Mouse (Mus musculus) T-helper 2 cell (primary cell): ENCODE measurements around the gene Eva1c.

Source experiments
- in situ Hi-C: fragments of 300-600 bp; cut with MboI, MseI; formaldehyde crosslinking; loops from one replicate; pipeline ENCODE4 v1.15.1; 2025; ENCODE audit warnings: high pct_unique_total_duplicates

The Eva1c gene

GRCm38 (mm10) chr16:90863468-90864046, 37.0 kb downstream of the Eva1c start:
- in situ Hi-C loops: loop anchor here (10.0 kb wide), 1 partner anchor 979 kb away; no protein-coding TSS in a partner anchor

GRCm38 (mm10) chr16:90864693-90865092, 38.2 kb downstream of the Eva1c start:
- in situ Hi-C loops: loop anchor here (10.0 kb wide), 1 partner anchor 980 kb away; no protein-coding TSS in a partner anchor

DNA sequence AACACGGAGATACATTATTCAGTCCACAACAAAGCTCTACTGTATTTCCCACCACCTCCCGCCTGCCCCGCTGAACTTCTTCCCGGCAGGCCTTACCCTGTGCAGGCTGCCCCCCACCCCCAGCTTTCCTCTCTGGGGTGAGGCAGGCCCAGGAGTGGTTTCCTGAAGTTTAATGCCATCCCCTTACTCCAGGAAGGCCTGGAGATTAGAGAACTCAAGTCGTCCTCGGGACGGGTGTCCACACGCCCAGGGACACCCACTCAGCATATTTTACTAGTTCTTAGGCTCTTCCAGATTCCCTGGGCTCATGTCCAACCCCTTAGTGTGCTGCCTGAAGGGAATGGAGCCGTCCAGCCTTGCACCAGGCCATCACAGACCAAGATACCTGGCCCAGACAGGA, 39.1 kb downstream of the Eva1c start:
- in situ Hi-C loops: loop anchor here (10.0 kb wide), 1 partner anchor 981 kb away; no protein-coding TSS in a partner anchor

GRCm38 (mm10) chr16:90868129-90868528, 41.6 kb downstream of the Eva1c start:
- in situ Hi-C loops: loop anchor here (10.0 kb wide), 1 partner anchor 983 kb away; no protein-coding TSS in a partner anchor

DNA sequence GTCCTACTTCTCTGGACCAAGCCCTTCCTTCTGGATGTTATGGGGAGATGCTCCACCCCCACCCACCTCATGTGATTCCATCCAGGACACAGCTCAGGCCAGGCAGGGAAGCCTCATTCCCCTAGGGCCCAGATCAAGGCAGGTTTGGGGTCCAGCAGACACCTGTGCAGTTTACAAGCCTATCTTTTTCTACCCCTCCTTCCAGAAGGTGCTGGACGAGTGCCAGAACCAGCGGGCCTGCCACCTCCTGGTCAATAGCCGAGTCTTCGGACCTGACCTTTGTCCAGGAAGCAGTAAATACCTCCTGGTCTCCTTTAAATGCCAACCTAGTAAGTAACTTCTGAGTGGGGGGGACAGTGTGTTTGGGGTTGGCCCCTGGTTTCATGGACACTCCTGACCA, 42.8 kb downstream of the Eva1c start:
- in situ Hi-C loops: loop anchor here (10.0 kb wide), 1 partner anchor 985 kb away; no protein-coding TSS in a partner anchor

- in situ Hi-C loops: no loop called here
Measured at GRCm38 (mm10) chr16:90872936-90873335, 46.4 kb downstream of the Eva1c start.

DNA sequence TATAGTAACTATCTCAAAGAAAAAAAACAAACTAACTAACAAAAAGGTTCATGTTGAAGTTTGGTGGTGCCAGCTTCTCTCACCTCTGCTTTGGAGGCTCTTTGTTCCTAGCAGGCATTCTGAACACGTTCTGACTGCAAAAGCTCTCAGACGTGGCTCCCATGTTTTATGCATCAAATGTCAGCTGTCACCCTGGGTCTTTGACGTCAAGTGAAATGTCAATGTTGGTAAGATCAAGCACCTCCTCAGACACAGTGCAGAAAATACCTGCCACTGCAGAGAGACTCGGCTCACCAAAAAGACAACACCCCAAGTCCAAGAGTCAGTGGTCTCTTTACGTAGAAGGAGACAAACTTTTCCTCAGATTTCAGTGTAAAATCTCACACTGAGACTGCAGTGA, 48.0 kb downstream of the Eva1c start:
- in situ Hi-C loops: no loop called here

GRCm38 (mm10) chr16:90878135-90878860, 51.8 kb downstream of the Eva1c start:
- in situ Hi-C loops: no loop called here

- in situ Hi-C loops: no loop called here
Measured at GRCm38 (mm10) chr16:90882501-90882977, 56.0 kb downstream of the Eva1c start.

GRCm38 (mm10) chr16:90885351-90885750, 58.8 kb downstream of the Eva1c start:
- in situ Hi-C loops: no loop called here

GRCm38 (mm10) chr16:90885781-90886565, 59.5 kb downstream of the Eva1c start:
- in situ Hi-C loops: no loop called here

DNA sequence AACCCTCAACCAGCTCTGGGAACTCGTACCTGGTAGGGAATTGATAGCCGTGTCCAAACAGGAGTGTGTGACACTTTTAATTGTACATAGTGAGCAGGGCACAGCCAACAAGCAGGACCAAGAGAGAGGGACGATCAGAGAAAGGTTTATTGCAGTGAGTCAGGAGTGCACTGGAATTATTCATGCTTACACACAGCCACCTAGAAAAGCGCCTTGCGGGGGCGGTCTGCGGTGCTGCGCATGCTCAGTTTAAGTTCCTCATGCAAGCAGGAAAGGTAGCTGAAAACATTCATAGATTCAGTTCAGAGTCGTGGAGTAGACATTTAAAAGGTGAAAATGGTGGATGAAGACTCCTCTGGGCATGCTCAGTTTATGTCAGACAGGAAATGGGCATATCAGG, 64.2 kb downstream of the Eva1c start:
- in situ Hi-C loops: no loop called here

DNA sequence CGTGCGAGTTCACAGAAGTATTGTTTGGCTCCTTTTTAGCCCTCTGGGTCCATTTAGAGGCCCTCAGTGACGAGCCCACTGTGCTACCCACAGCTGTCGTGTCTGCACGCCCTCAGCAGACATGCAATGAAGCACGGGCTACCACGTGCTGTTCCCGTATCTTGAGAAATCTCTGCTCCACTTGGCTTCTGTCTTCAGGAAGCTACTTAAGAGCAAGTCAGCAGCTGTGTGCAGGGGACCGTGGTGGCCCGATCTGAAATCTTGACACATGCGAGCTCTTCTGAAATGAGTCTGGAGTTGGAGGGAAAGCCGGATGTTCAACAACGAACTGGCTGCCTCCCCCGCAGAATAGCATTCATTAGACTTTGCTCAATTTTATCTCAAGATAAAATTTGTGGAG, 65.1 kb downstream of the Eva1c start:
- in situ Hi-C loops: no loop called here

- in situ Hi-C loops: no loop called here
Measured at GRCm38 (mm10) chr16:90892081-90892480, 65.6 kb downstream of the Eva1c start.

DNA sequence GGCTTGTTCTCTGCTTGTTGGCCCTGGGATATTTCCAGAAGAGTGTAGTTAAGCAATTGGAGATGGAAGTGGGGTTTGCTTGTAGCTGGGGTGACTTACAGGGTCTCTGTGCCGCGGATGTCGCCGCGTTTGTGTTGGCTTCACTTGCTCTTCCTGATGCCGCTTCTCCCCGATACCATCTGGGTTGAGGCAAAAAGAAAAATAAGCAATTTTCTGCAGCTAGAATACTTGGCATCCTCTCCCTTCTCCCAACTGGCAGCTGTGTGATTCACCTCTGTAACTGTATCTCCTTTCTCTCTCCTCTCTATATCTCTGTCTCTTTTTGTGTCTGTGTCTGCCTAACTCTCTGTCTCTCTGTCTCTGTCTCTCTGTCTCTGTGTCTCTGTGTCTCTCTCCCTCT, 66.5 kb downstream of the Eva1c start:
- in situ Hi-C loops: no loop called here

GRCm38 (mm10) chr16:90893792-90894191, 67.3 kb downstream of the Eva1c start:
- in situ Hi-C loops: no loop called here

GRCm38 (mm10) chr16:90897651-90898050, 71.1 kb downstream of the Eva1c start:
- in situ Hi-C loops: no loop called here

- in situ Hi-C loops: no loop called here
Measured at GRCm38 (mm10) chr16:90899498-90899897, 73.0 kb downstream of the Eva1c start.

- in situ Hi-C loops: loop anchor here (10.0 kb wide), 1 partner anchor 333 kb away; no protein-coding TSS in a partner anchor
Measured at GRCm38 (mm10) chr16:90901364-90901763, 74.8 kb downstream of the Eva1c start.

- in situ Hi-C loops: loop anchor here (10.0 kb wide), 1 partner anchor 332 kb away; no protein-coding TSS in a partner anchor
Measured at GRCm38 (mm10) chr16:90903300-90903699, 76.8 kb downstream of the Eva1c start.

DNA sequence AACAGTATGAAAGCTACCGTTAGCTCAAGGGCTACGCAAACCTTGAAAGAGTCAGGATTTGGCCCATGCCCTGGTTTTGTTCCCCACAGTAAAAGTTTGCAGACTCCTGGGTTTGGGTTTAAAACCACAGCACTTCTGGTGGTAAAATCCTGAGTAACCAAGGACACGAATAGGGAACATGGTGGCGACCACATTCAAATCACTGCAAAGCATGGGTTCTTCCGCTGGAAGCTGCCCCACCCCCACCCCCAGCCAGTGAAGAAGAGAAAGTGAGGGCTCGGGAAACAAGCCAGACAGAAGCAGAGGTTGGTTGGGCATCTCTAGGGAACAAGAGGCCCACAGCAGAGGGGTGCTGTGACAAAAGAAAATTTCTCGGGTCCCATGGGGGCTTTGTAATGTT, 80.7 kb downstream of the Eva1c start:
- in situ Hi-C loops: loop anchor here (10.0 kb wide), 1 partner anchor 328 kb away; no protein-coding TSS in a partner anchor
